Mouse (Mus musculus) cerebellum, adult 2 months (tissue): ENCODE results near the gene Dynlt1b. TPM values are rescaled to one million over a fixed set of nuclear protein-coding genes. Genes with fewer than 3 reads are reported as not detected.
A peak's percentile ranks its signal among the peaks of the same experiment; 100 is the strongest.
"Not testable (repeated sequence)": the region's sequence is repeated elsewhere in the genome, so short reads cannot be mapped to it uniquely, and the experiment has no call there.

Source experiments
- DNase-seq, 2 experiments: peaks; one replicate each; pipeline ENCODE4 v3.0.0; 2021
- H3K27ac ChIP-seq: fragments of 200-500 bp; 2 replicates; pipeline ENCODE4 v1.5.1; 2012; ENCODE audit warnings: low read length, control low read depth, inconsistent platforms; ENCODE audit not compliant: insufficient read depth
- H3K27me3 ChIP-seq: fragments of 200-500 bp; 2 replicates; pipeline ENCODE4 v1.6.1; 2012; ENCODE audit warnings: inconsistent platforms, mild to moderate bottlenecking, low read length, moderate library complexity; ENCODE audit not compliant: control insufficient read depth, insufficient read depth
- H3K4me1 ChIP-seq: fragments of 200-500 bp; 2 replicates; pipeline ENCODE4 v1.6.1; 2011; ENCODE audit warnings: low read length; ENCODE audit not compliant: control insufficient read depth, insufficient read depth
- H3K4me3 ChIP-seq: fragments of 200-500 bp; replicated peaks from 2 replicates; pipeline ENCODE3; 2011; ENCODE audit warnings: mild to moderate bottlenecking, low read depth, low read length, control low read depth; ENCODE audit not compliant: insufficient read depth
- CTCF ChIP-seq: fragments of 200-500 bp; IDR thresholded peaks from 2 replicates; pipeline ENCODE4 v1.5.1; 2011; ENCODE audit warnings: low read depth, mild to moderate bottlenecking, control low read depth, low read length, moderate library complexity, borderline replicate concordance; ENCODE audit not compliant: insufficient read depth
- WGBS: fragments of 180-500 bp; shearing (Covaris S2); methylation state at CpG from one replicate; pipeline ENCODE4 v1.1.7; 2018; 5-methylcytosine and 5-hydroxymethylcytosine counted together
- polyA plus RNA-seq: library from polyadenylated mRNA; depleted of rRNA; stranded (reverse); fragments of >200 nt; gene quantifications from 2 replicates; pipeline ENCODE4 v1.2.3, GENCODE M21; 2012

The Dynlt1b gene
- polyA plus RNA-seq, 1 experiment = 160 TPM

GRCm38 (mm10) chr17:6449166-6449565, 19.3 kb downstream of the Dynlt1b start:
- peak; percentile 64 to 78 for DNase-seq
- H3K27me3 ChIP-seq, H3K4me3 ChIP-seq: not testable (repeated sequence)
- peak overlapping the region; percentile 98 for H3K27ac ChIP-seq
- peaks cover 10% of the 10 kb centered on the region for H3K4me1 ChIP-seq
- WGBS = 40% methylated on average over 12 of the region's 12 CpGs

- not testable (repeated sequence) for DNase-seq, H3K4me3 ChIP-seq, H3K4me1 ChIP-seq, H3K27ac ChIP-seq, H3K27me3 ChIP-seq
- WGBS = 87% methylated on average over 2 of the region's 10 CpGs
Observed at GRCm38 (mm10) chr17:6451205-6451604, 21.3 kb downstream of the Dynlt1b start.

GRCm38 (mm10) chr17:6452689-6453088, 22.8 kb downstream of the Dynlt1b start:
- H3K27ac ChIP-seq, H3K4me3 ChIP-seq, DNase-seq, H3K4me1 ChIP-seq, H3K27me3 ChIP-seq: not testable (repeated sequence)
- WGBS = 51% methylated on average over 9 of the region's 11 CpGs

GRCm38 (mm10) chr17:6454703-6455102, 24.8 kb downstream of the Dynlt1b start:
- H3K4me1 ChIP-seq, H3K4me3 ChIP-seq, H3K27ac ChIP-seq, DNase-seq, H3K27me3 ChIP-seq: not testable (repeated sequence)
- 87% methylated on average over 2 of the region's 2 CpGs for WGBS

- DNase-seq, H3K27me3 ChIP-seq, H3K4me1 ChIP-seq, H3K27ac ChIP-seq, H3K4me3 ChIP-seq: not testable (repeated sequence)
- WGBS = 97% methylated on average over 12 of the region's 12 CpGs
Observed at GRCm38 (mm10) chr17:6455883-6456282, 26.0 kb downstream of the Dynlt1b start.

- not testable (repeated sequence) for H3K27ac ChIP-seq, H3K4me3 ChIP-seq, H3K4me1 ChIP-seq, DNase-seq, H3K27me3 ChIP-seq
- WGBS = 92% methylated on average over 17 of the region's 22 CpGs
Observed at GRCm38 (mm10) chr17:6456614-6457402, 26.9 kb downstream of the Dynlt1b start.

- H3K27me3 ChIP-seq, H3K4me1 ChIP-seq, H3K4me3 ChIP-seq, H3K27ac ChIP-seq, DNase-seq: not testable (repeated sequence)
- 95% methylated on average over 5 of the region's 5 CpGs for WGBS
Observed at GRCm38 (mm10) chr17:6461083-6461595, 31.2 kb downstream of the Dynlt1b start.

- WGBS = 71% methylated on average over 9 of the region's 9 CpGs
- H3K4me1 ChIP-seq = peaks cover 12% of the 10 kb centered on the region
- H3K27ac ChIP-seq, DNase-seq, H3K27me3 ChIP-seq, H3K4me3 ChIP-seq: not testable (repeated sequence)
Observed at GRCm38 (mm10) chr17:6465735-6466134, 35.8 kb downstream of the Dynlt1b start.

GRCm38 (mm10) chr17:6467638-6468461, 37.9 kb downstream of the Dynlt1b start:
- WGBS = 56% methylated on average over 18 of the region's 18 CpGs
- H3K27me3 ChIP-seq, H3K27ac ChIP-seq, H3K4me3 ChIP-seq, DNase-seq: not testable (repeated sequence)
- peak; percentile 26; the same call in 1 of the 2 replicates for TF ChIP-seq CTCF
- peaks cover 18% of the 10 kb centered on the region for H3K4me1 ChIP-seq

GRCm38 (mm10) chr17:6470031-6470430, 40.1 kb downstream of the Dynlt1b start:
- WGBS = 26% methylated on average over 2 of the region's 3 CpGs
- H3K4me1 ChIP-seq = peaks cover 23% of the 10 kb centered on the region
- not testable (repeated sequence) for H3K4me3 ChIP-seq, DNase-seq, H3K27me3 ChIP-seq
- peak overlapping the region; percentile 34; the same call in 1 of the 2 replicates for H3K27ac ChIP-seq

- peaks cover 29% of the 10 kb centered on the region for H3K4me1 ChIP-seq
- 86% methylated on average over 5 of the region's 7 CpGs for WGBS
- H3K4me3 ChIP-seq, H3K27ac ChIP-seq, H3K27me3 ChIP-seq, DNase-seq: not testable (repeated sequence)
Observed at GRCm38 (mm10) chr17:6470671-6471070, 40.8 kb downstream of the Dynlt1b start.

GRCm38 (mm10) chr17:6475270-6475669, 45.4 kb downstream of the Dynlt1b start:
- WGBS = 89% methylated on average over 6 of the region's 6 CpGs
- not testable (repeated sequence) for H3K4me3 ChIP-seq, DNase-seq, H3K27ac ChIP-seq, H3K27me3 ChIP-seq
- H3K4me1 ChIP-seq = peaks cover 23% of the 10 kb centered on the region
